Mouse (Mus musculus) ES-Bruce4 (cell line): Measurements from ENCODE around the gene Nipal3. TPM values are rescaled to one million over a fixed set of nuclear protein-coding genes. Genes with fewer than 3 reads are reported as not detected.

ENCODE experiments used
- H3K27ac ChIP-seq: 2 replicates; pipeline ENCODE4 v1.5.1; 2012; ENCODE audit warnings: low read length, inconsistent platforms; ENCODE audit not compliant: insufficient read depth
- H3K27me3 ChIP-seq: 2 replicates; pipeline ENCODE4 v1.6.1; 2012; ENCODE audit warnings: mild to moderate bottlenecking, low read length, inconsistent platforms; ENCODE audit not compliant: control insufficient read depth, poor library complexity, insufficient read depth, severe bottlenecking
- H3K36me3 ChIP-seq: 2 replicates; pipeline ENCODE4 v1.6.1; 2012; ENCODE audit warnings: inconsistent platforms, mild to moderate bottlenecking, low read length, moderate library complexity; ENCODE audit not compliant: control insufficient read depth, poor library complexity, insufficient read depth, severe bottlenecking
- H3K4me1 ChIP-seq: one replicate; pipeline ENCODE4 v1.8.1; 2011; ENCODE audit warnings: low read length; ENCODE audit not compliant: control insufficient read depth, insufficient read depth
- H3K4me3 ChIP-seq: 2 replicates; pipeline ENCODE4 v1.5.1; 2011; ENCODE audit warnings: low read depth, mild to moderate bottlenecking, low read length
- H3K9ac ChIP-seq: 2 replicates; pipeline ENCODE4 v1.6.1; 2012; ENCODE audit warnings: low read depth, mild to moderate bottlenecking, inconsistent platforms; ENCODE audit not compliant: poor library complexity, severe bottlenecking
- H3K9me3 ChIP-seq: replicated peaks from 2 replicates; pipeline ENCODE4 v1.6.1; 2012; ENCODE audit warnings: mild to moderate bottlenecking, low read length, inconsistent platforms; ENCODE audit not compliant: control insufficient read depth, poor library complexity, insufficient read depth, severe bottlenecking
- CTCF ChIP-seq: IDR thresholded peaks from one replicate; pipeline ENCODE4 v1.8.1; 2011; ENCODE audit warnings: low read depth, low read length
- EP300 ChIP-seq: IDR thresholded peaks from 2 replicates; pipeline ENCODE4 v1.6.1; 2011; ENCODE audit warnings: low read depth, low read length; ENCODE audit not compliant: insufficient read depth
- POLR2A ChIP-seq: IDR thresholded peaks from one replicate; pipeline ENCODE4 v1.8.1; 2011; ENCODE audit warnings: low read length; ENCODE audit not compliant: insufficient read depth
- polyA plus RNA-seq: library from polyadenylated mRNA; stranded (reverse); fragments of >200 nt; gene quantifications from 2 replicates; pipeline ENCODE4 v1.2.4, GENCODE M21; 2011; ENCODE audit warnings: low read depth; ENCODE audit not compliant: missing spikeins, insufficient read depth, insufficient read length

Gene Nipal3
- polyA plus RNA-seq, 1 experiment = 17.5 TPM

- Histone ChIP-seq H3K4me3 (no peak overlapping the region), H3K9ac (no peak overlapping the region), H3K36me3 (no peaks in the 10 kb centered on the region), H3K4me1 (no peaks in the 10 kb centered on the region), H3K27me3 (no peaks in the 10 kb centered on the region), H3K27ac (no peak overlapping the region), H3K9me3 (no peaks in the 10 kb centered on the region)
- no peak for TF ChIP-seq POLR2A
- TF ChIP-seq EP300 = no peak
- no peak for TF ChIP-seq CTCF
Observed at GRCm38 (mm10) chr4:135485086-135485485, 9.8 kb downstream of the Nipal3 start.

DNA sequence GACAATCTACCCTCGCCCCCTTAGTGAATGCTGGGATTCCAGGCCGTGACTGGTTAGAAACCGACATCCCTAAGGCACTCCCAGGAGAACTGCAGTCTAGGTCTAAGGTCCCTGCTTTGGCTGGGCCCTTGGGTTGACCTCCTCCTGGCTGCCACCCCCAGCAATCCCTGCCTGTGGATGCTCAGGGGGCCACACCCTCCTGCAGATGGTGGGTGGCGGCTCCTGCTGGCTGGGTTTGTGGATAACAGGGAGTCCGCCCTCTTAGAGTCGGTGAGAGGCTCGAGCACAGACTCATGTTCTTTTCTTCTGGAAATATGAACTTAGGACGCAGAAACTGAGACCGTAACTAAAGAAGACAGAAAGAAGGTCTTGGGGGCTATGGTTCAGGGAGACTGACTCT, 14.5 kb downstream of the Nipal3 start:
- no peaks in the 10 kb centered on the region for H3K4me1 ChIP-seq
- TF ChIP-seq CTCF (peak; percentile 49), POLR2A (no peak)
- no peaks in the 10 kb centered on the region for H3K36me3 ChIP-seq
- no peaks in the 10 kb centered on the region for H3K9me3 ChIP-seq
- H3K9ac ChIP-seq = no peak overlapping the region
- no peaks in the 10 kb centered on the region for H3K27me3 ChIP-seq
- no peak overlapping the region for H3K27ac ChIP-seq
- no peak overlapping the region for H3K4me3 ChIP-seq

DNA sequence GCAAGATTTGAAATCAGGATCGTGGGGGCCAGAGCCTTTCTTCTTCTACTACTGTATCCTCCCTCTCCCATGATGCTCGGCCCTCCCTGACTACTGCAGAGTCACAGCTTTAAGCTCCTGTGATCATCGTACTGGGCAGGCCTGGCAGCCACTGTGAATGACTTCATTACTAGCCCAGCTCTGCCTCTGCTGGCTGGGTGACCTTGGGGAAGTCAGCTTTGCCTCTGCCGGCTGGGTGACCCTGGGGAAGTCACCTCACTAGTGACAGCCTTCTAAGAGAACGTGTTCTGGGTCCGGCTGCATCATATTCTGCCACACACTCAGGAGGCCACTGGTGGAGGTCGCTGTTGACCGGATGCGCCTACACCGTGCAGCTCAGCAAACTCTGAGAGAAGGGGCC, 17.0 kb downstream of the Nipal3 start:
- Histone ChIP-seq H3K4me1 (no peaks in the 10 kb centered on the region), H3K9ac (no peak overlapping the region), H3K27me3 (no peaks in the 10 kb centered on the region), H3K4me3 (no peak overlapping the region), H3K36me3 (no peaks in the 10 kb centered on the region), H3K9me3 (no peaks in the 10 kb centered on the region), H3K27ac (no peak overlapping the region)
- TF ChIP-seq EP300 (no peak), CTCF (no peak), POLR2A (no peak)

- no peak overlapping the region for H3K27ac ChIP-seq
Observed at GRCm38 (mm10) chr4:135463406-135463805, 31.4 kb downstream of the Nipal3 start.

DNA sequence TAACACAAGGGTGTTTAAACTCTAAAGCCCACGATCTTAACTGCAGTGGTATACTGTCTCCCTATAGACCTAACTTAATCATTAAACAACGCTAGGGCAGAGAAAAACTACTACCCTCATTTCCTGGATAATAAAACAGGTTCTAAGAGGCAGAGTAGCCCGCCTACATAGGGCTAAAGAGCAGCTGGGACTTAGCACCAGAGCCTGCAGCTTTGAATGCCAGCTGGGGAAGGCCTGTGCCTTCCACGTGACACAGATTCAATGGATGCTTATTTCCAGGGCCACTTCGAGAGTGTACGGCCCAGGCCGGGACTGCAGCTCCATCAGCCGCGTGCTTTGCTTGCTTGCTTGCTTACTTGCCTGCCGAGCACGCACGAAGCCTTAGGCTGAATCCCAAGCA, 41.3 kb downstream of the Nipal3 start:
- Histone ChIP-seq H3K9me3 (peaks cover 4% of the 10 kb centered on the region; the same call in 1 of the 2 replicates), H3K4me3 (no peak overlapping the region), H3K9ac (no peak overlapping the region), H3K27ac (no peak overlapping the region), H3K4me1 (peaks cover 8% of the 10 kb centered on the region), H3K27me3 (no peaks in the 10 kb centered on the region), H3K36me3 (no peaks in the 10 kb centered on the region)
- TF ChIP-seq POLR2A = no peak
- no peak for TF ChIP-seq CTCF
- 0 out of 2 replicates have a peak, but pooled peaks have one; percentile 21 for TF ChIP-seq EP300

More at GRCm38 (mm10) chr4:135463406-135463805, 31.4 kb downstream of the Nipal3 start:
- Histone ChIP-seq H3K4me1 (no peaks in the 10 kb centered on the region), H3K27me3 (no peaks in the 10 kb centered on the region), H3K4me3 (no peak overlapping the region), H3K9ac (no peak overlapping the region), H3K36me3 (no peaks in the 10 kb centered on the region), H3K9me3 (peaks cover 12% of the 10 kb centered on the region)
- TF ChIP-seq EP300 (no peak), CTCF (no peak), POLR2A (no peak)

DNA sequence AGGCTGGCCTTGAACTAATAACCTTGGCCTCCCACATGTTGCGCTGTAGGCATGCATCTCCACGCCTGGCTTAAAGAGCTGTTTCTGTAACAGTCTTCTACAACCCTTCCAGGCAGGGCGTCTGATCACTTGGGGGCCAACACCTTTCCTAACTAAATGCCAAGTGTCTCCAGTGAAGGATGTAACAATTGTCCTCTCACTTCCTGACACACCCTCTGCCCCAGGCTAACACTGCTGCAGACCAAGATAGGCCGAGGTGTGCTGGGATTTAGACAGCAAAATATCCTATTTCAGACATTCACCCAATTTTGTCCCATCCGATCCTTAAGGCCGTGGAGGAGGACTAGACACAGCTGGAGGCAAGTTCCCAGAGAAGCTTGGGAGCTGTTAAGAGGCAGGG, 41.7 kb downstream of the Nipal3 start:
- Histone ChIP-seq H3K4me1 (peaks cover 8% of the 10 kb centered on the region), H3K27ac (0 out of 2 replicates have a peak overlapping the region, but pooled peaks have one; percentile 19), H3K9me3 (peaks cover 4% of the 10 kb centered on the region; the same call in 1 of the 2 replicates), H3K4me3 (no peak overlapping the region), H3K36me3 (no peaks in the 10 kb centered on the region), H3K27me3 (no peaks in the 10 kb centered on the region), H3K9ac (no peak overlapping the region)
- TF ChIP-seq CTCF = no peak
- TF ChIP-seq EP300 = peak; percentile 91
